Mouse (Mus musculus): ENCODE measurements around the gene Gm21541. TPM values are rescaled to one million over a fixed set of nuclear protein-coding genes. Genes with fewer than 3 reads are reported as not detected.
"Not testable (repeated sequence)": the region's sequence is repeated elsewhere in the genome, so short reads cannot be mapped to it uniquely, and the experiment has no call there.

Gm21541 gene
- polyA plus RNA-seq (2014; fragmentation: Nextera tagmentation; extraction: Ambion mirVana): not detected in 2 replicates

DNA sequence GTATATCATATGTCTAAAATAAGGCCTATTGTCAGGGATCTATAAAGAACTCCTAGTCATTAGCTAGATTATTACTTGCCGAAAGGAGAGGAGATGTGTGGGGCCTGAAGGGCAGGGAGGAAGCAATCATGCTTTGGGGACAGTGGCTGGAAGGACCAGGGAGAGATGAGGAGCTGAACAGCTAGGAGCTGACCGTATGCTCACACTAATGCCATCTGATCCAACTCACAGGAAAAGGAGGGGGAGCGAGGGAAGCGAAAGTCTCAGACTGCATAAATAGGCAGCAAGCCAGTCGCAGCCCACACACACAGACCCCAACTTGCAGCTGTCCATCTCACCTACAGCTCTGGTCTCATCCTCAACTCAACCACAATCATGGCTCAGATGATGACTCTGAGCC is at the start of gene Gm21541:
TSS of gene Gm21541 (plus strand) at position 301 of the 400 bp plus-strand sequence.
- H3K4me3 ChIP-seq (ENCODE audit: control insufficient read depth in 1 of 2, insufficient read depth in 1 of 2, low read depth in 1 of 2, low read length in 2 of 2); H3K4me2 ChIP-seq (ENCODE audit: low read length); H3K9ac ChIP-seq (ENCODE audit: low read length); H3K9me3 ChIP-seq (ENCODE audit: control insufficient read depth, low read length); H3K27ac ChIP-seq (replicated peaks in 1 of 2; ENCODE audit: control insufficient read depth in 1 of 2, insufficient read depth in 1 of 2, low read depth in 2 of 2, low read length in 2 of 2); H3K27me3 ChIP-seq (ENCODE audit: control insufficient read depth, insufficient read depth, low read length); H3K36me3 ChIP-seq (ENCODE audit: control insufficient read depth, insufficient read depth, low read length); ATAC-seq (ENCODE audit: insufficient number of reproducible peaks, insufficient read depth, low FRiP score, low read depth); H3K4me1 ChIP-seq (ENCODE audit: control insufficient read depth in 2 of 2, insufficient read depth in 2 of 2, low read length in 2 of 2): not testable (repeated sequence)
- WGBS: no CpG with 5 or more reads among the region's 5 CpGs

DNA sequence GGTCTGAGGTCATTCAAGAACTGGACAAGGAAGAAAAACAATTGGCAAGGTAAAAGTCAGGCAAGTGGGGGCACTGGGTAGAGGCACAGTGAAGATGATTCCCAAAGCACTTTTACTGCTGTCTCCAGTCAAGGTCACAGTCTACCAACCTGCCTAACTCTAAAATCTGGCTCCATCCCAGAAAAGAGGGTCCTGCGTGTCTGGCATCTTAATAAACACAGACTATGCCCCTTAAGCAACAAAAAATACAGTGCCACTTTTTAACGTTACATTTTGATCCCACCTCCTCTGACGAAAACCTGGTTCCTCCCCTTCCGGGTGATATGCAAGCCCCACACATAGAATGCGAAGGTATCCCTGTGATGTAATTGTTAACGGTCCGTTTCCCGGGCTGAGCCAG is 37.9 kb downstream of the Gm21541 start, which contains the start of gene Gm20878:
TSS of gene Gm20878 (plus strand) at position 301 of the 400 bp plus-strand sequence.
- H3K9me3 ChIP-seq (ENCODE audit: control insufficient read depth, low read length); H3K4me1 ChIP-seq (ENCODE audit: control insufficient read depth in 2 of 2, insufficient read depth in 2 of 2, low read length in 2 of 2): not testable (repeated sequence)

More for the DNA sequence above, 37.9 kb downstream of the Gm21541 start, which contains the start of gene Gm20878:
- WGBS: no CpG with 5 or more reads among the region's 8 CpGs
- not testable (repeated sequence) for ATAC-seq (ENCODE audit: insufficient number of reproducible peaks, insufficient read depth, low FRiP score, low read depth); H3K9ac ChIP-seq (ENCODE audit: low read length); H3K4me2 ChIP-seq (ENCODE audit: low read length); H3K27ac ChIP-seq (replicated peaks in 1 of 2; ENCODE audit: control insufficient read depth in 1 of 2, insufficient read depth in 1 of 2, low read depth in 2 of 2, low read length in 2 of 2); H3K4me3 ChIP-seq (ENCODE audit: control insufficient read depth in 1 of 2, insufficient read depth in 1 of 2, low read depth in 1 of 2, low read length in 2 of 2); H3K36me3 ChIP-seq (ENCODE audit: control insufficient read depth, insufficient read depth, low read length); H3K27me3 ChIP-seq (ENCODE audit: control insufficient read depth, insufficient read depth, low read length)

Other genes with a start within 250 kb of the Gm21541 start
- 1.2 and 2.8 TPM in 2 replicates for gene Cntfr, start 206.5 kb upstream of the Gm21541 start, polyA plus RNA-seq (2014; fragmentation: Nextera tagmentation; extraction: Ambion mirVana)
- 120 and 136 TPM in 2 replicates for gene Il11ra1, start 203.6 kb upstream of the Gm21541 start, polyA plus RNA-seq (2014; fragmentation: Nextera tagmentation; extraction: Ambion mirVana)
- 47.1 and 48.6 TPM in 2 replicates for gene Rpp25l, start 190.1 kb upstream of the Gm21541 start, polyA plus RNA-seq (2014; fragmentation: Nextera tagmentation; extraction: Ambion mirVana)
- gene Dctn3, start 180.4 kb upstream of the Gm21541 start, polyA plus RNA-seq (2014; fragmentation: Nextera tagmentation; extraction: Ambion mirVana): 122 and 134 TPM in 2 replicates
- not detected in 2 replicates for gene Arid3c, start 172.5 kb upstream of the Gm21541 start, polyA plus RNA-seq (2014; fragmentation: Nextera tagmentation; extraction: Ambion mirVana)
- 59.6 and 63.7 TPM in 2 replicates for gene Galt, start 148.4 kb upstream of the Gm21541 start, polyA plus RNA-seq (2014; fragmentation: Nextera tagmentation; extraction: Ambion mirVana)
- gene Sigmar1, start 147.5 kb upstream of the Gm21541 start, polyA plus RNA-seq (2014; fragmentation: Nextera tagmentation; extraction: Ambion mirVana): 56.8 and 57.0 TPM in 2 replicates
- gene Ccl27a, start 129.4 kb upstream of the Gm21541 start, polyA plus RNA-seq (2014; fragmentation: Nextera tagmentation; extraction: Ambion mirVana): 49.2 and 55.5 TPM in 2 replicates
- 1.1 and 1.2 TPM in 2 replicates for gene Gm20878, start 38.0 kb downstream of the Gm21541 start, polyA plus RNA-seq (2014; fragmentation: Nextera tagmentation; extraction: Ambion mirVana)
- gene Fam205a4, start 62.4 kb downstream of the Gm21541 start, polyA plus RNA-seq (2014; fragmentation: Nextera tagmentation; extraction: Ambion mirVana): 0.19 and 0.20 TPM in 2 replicates
- gene Gm21093, start 131.1 kb downstream of the Gm21541 start, polyA plus RNA-seq (2014; fragmentation: Nextera tagmentation; extraction: Ambion mirVana): 0.12 and 0.16 TPM in 2 replicates
- gene Gm3893, start 187.6 kb downstream of the Gm21541 start, polyA plus RNA-seq (2014; fragmentation: Nextera tagmentation; extraction: Ambion mirVana): not detected in 2 replicates
- gene Gm13304, start 211.2 kb downstream of the Gm21541 start, polyA plus RNA-seq (2014; fragmentation: Nextera tagmentation; extraction: Ambion mirVana): 7.5 TPM in 1 of 2 replicates, not detected in the other
- gene Gm13306, start 249.8 kb downstream of the Gm21541 start, polyA plus RNA-seq (2014; fragmentation: Nextera tagmentation; extraction: Ambion mirVana): not detected in 2 replicates

Measured in heart, embryonic 14.5 days (tissue).